Mouse (Mus musculus) ES-Bruce4 (cell line): ENCODE results near the gene Ppme1.

Source experiments
- CTCF ChIP-seq: IDR thresholded peaks from one replicate; pipeline ENCODE4 v1.8.1; 2011; ENCODE audit warnings: low read depth, low read length
- EP300 ChIP-seq: IDR thresholded peaks from 2 replicates; pipeline ENCODE4 v1.6.1; 2011; ENCODE audit warnings: low read depth, low read length; ENCODE audit not compliant: insufficient read depth
- POLR2A ChIP-seq: IDR thresholded peaks from one replicate; pipeline ENCODE4 v1.8.1; 2011; ENCODE audit warnings: low read length; ENCODE audit not compliant: insufficient read depth

- TF ChIP-seq CTCF (no peak), EP300 (no peak), POLR2A (no peak)
These were observed 30.6 kb upstream of the Ppme1 start for GRCm38 (mm10) chr7:100402715-100403114.
